Mouse (Mus musculus): ENCODE data around the gene Atp2a1.
"Not testable (repeated sequence)": the region's sequence is repeated elsewhere in the genome, so short reads cannot be mapped to it uniquely, and the experiment has no call there.

Atp2a1 gene

GRCm38 (mm10) chr7:126463004-126463403 lies at the start of gene Atp2a1:
TSS of gene Atp2a1 (minus strand) at chr7:126463108.
- DNase-seq (ENCODE audit: low spot score in 2 of 2), result no peak

- no peak for DNase-seq (ENCODE audit: low spot score in 2 of 2)
Observed at GRCm38 (mm10) chr7:126511287-126511686, 48.4 kb upstream of the Atp2a1 start.

GRCm38 (mm10) chr7:126507126-126507778 lies 44.3 kb upstream of the Atp2a1 start:
- DNase-seq (ENCODE audit: low spot score in 2 of 2), result no peak

GRCm38 (mm10) chr7:126504913-126505312 lies 42.0 kb upstream of the Atp2a1 start:
- no peak for DNase-seq (ENCODE audit: low spot score in 2 of 2)

GRCm38 (mm10) chr7:126503273-126503878 lies 40.5 kb upstream of the Atp2a1 start, which contains the start of gene Atxn2l:
TSS of gene Atxn2l (minus strand) at chr7:126503437.
- DNase-seq (ENCODE audit: low spot score in 2 of 2), result peak; percentile 96 to 99

GRCm38 (mm10) chr7:126502751-126503150 lies 39.8 kb upstream of the Atp2a1 start:
- DNase-seq (ENCODE audit: low spot score in 2 of 2), result no peak

GRCm38 (mm10) chr7:126502023-126502741 lies 39.3 kb upstream of the Atp2a1 start:
- DNase-seq (ENCODE audit: low spot score in 2 of 2), result peak; percentile 86 to 93

- DNase-seq (ENCODE audit: low spot score in 2 of 2), result no peak
Observed at GRCm38 (mm10) chr7:126501684-126502022, 38.7 kb upstream of the Atp2a1 start.

- no peak for DNase-seq (ENCODE audit: low spot score in 2 of 2)
Observed at GRCm38 (mm10) chr7:126499416-126499815, 36.5 kb upstream of the Atp2a1 start.

- DNase-seq (ENCODE audit: low spot score in 2 of 2), result no peak
Observed at GRCm38 (mm10) chr7:126497966-126498365, 35.1 kb upstream of the Atp2a1 start.

- no peak for DNase-seq (ENCODE audit: low spot score in 2 of 2)
Observed at GRCm38 (mm10) chr7:126496475-126496874, 33.6 kb upstream of the Atp2a1 start.

GRCm38 (mm10) chr7:126494120-126494519 lies 31.2 kb upstream of the Atp2a1 start:
- no peak for DNase-seq (ENCODE audit: low spot score in 2 of 2)

- DNase-seq (ENCODE audit: low spot score in 2 of 2), result no peak
Observed at GRCm38 (mm10) chr7:126491973-126492372, 29.1 kb upstream of the Atp2a1 start.

- DNase-seq (ENCODE audit: low spot score in 2 of 2), result no peak
Observed at GRCm38 (mm10) chr7:126491005-126491404, 28.1 kb upstream of the Atp2a1 start.

GRCm38 (mm10) chr7:126487617-126488385 lies 24.9 kb upstream of the Atp2a1 start:
- DNase-seq (ENCODE audit: low spot score in 2 of 2), result not testable (repeated sequence)

- peak; percentile 96 to 98 for DNase-seq (ENCODE audit: low spot score in 2 of 2)
Observed at GRCm38 (mm10) chr7:126487052-126487483, 24.2 kb upstream of the Atp2a1 start, which contains the start of gene Tufm. TSS of gene Tufm (plus strand) at chr7:126487361.

- DNase-seq (ENCODE audit: low spot score in 2 of 2), result peak in 1 of 2 experiments; percentile 64
Observed at GRCm38 (mm10) chr7:126482392-126482871, 19.5 kb upstream of the Atp2a1 start.

GRCm38 (mm10) chr7:126481699-126482098 lies 18.8 kb upstream of the Atp2a1 start:
- no peak for DNase-seq (ENCODE audit: low spot score in 2 of 2)

GRCm38 (mm10) chr7:126474993-126475581 lies 12.2 kb upstream of the Atp2a1 start, which contains the start of gene Sh2b1:
TSS of gene Sh2b1 (minus strand) at chr7:126475424.
- DNase-seq (ENCODE audit: low spot score in 2 of 2), result peak; percentile 80 to 89

GRCm38 (mm10) chr7:126474486-126474955 lies 11.6 kb upstream of the Atp2a1 start:
- DNase-seq (ENCODE audit: low spot score in 2 of 2), result no peak

GRCm38 (mm10) chr7:126473470-126474086 lies 10.7 kb upstream of the Atp2a1 start:
- no peak for DNase-seq (ENCODE audit: low spot score in 2 of 2)
